Mouse (Mus musculus) heart, embryonic 12.5 days (tissue): ENCODE data around the gene Clstn2. TPM values are rescaled to one million over a fixed set of nuclear protein-coding genes. Genes with fewer than 3 reads are reported as not detected.

Experiments
- ATAC-seq: fragments of 200-750 bp; cut with Nextera tagmentation; 2 replicates; pipeline ENCODE4 v1.8.0; 2017; ENCODE audit warnings: moderate TSS enrichment, moderate library complexity; ENCODE audit not compliant: insufficient number of reproducible peaks, low FRiP score
- H3K27ac ChIP-seq: fragments of 300-500 bp; sonication (generic); 2 replicates; pipeline ENCODE4 v1.5.1; 2016; ENCODE audit warnings: mild to moderate bottlenecking, moderate library complexity; ENCODE audit not compliant: poor library complexity, severe bottlenecking
- H3K27me3 ChIP-seq: fragments of 300-500 bp; sonication (generic); replicated peaks from 2 replicates; pipeline ENCODE4 v1.6.1; 2016; ENCODE audit warnings: mild to moderate bottlenecking, moderate library complexity
- H3K36me3 ChIP-seq: fragments of 300-500 bp; sonication (generic); 2 replicates; pipeline ENCODE4 v1.6.1; 2016; ENCODE audit warnings: mild to moderate bottlenecking, moderate library complexity
- H3K4me1 ChIP-seq: fragments of 300-500 bp; sonication (generic); replicated peaks from 2 replicates; pipeline ENCODE4 v1.6.1; 2016; ENCODE audit warnings: mild to moderate bottlenecking
- H3K4me2 ChIP-seq: fragments of 300-500 bp; sonication (generic); 2 replicates; pipeline ENCODE4 v1.6.1; 2016; ENCODE audit warnings: mild to moderate bottlenecking, moderate library complexity
- H3K4me3 ChIP-seq: fragments of 300-500 bp; sonication (generic); 2 replicates; pipeline ENCODE4 v1.5.1; 2016; ENCODE audit warnings: mild to moderate bottlenecking
- H3K9ac ChIP-seq: fragments of 300-500 bp; sonication (generic); 2 replicates; pipeline ENCODE4 v1.6.1; 2016; ENCODE audit warnings: mild to moderate bottlenecking, moderate library complexity
- H3K9me3 ChIP-seq: fragments of 300-500 bp; sonication (generic); replicated peaks from 2 replicates; pipeline ENCODE4 v1.6.1; 2016; ENCODE audit warnings: mild to moderate bottlenecking, moderate library complexity
- WGBS: fragments of 180-500 bp; shearing (Covaris S2); methylation state at CpG from one replicate; pipeline ENCODE4 v1.1.7; 2016; 5-methylcytosine and 5-hydroxymethylcytosine counted together
- polyA plus RNA-seq: library from polyadenylated mRNA; unstranded; fragments of >200 nt; fragmentation: Nextera tagmentation; extraction: Ambion mirVana; gene quantifications from 2 replicates; pipeline ENCODE4 v1.2.1, GENCODE M21; 2016

Gene Clstn2
- polyA plus RNA-seq, 1 experiment from 2014 or later, result 1.2 TPM

- WGBS, result 71% methylated on average over 4 of the region's 4 CpGs
- ATAC-seq, result no peak
- no peaks in the 10 kb centered on the region for H3K9me3 ChIP-seq
- no peak overlapping the region for H3K27ac ChIP-seq
- no peak overlapping the region for H3K4me3 ChIP-seq
- H3K4me1 ChIP-seq, result no peaks in the 10 kb centered on the region
- H3K27me3 ChIP-seq, result peaks cover 5% of the 10 kb centered on the region; the same call in 1 of the 2 replicates
- no peaks in the 10 kb centered on the region for H3K36me3 ChIP-seq
- H3K4me2 ChIP-seq, result no peak overlapping the region
- no peak overlapping the region for H3K9ac ChIP-seq
Measured at GRCm38 (mm10) chr9:97459745-97460144, 573.2 kb downstream of the Clstn2 start.

DNA sequence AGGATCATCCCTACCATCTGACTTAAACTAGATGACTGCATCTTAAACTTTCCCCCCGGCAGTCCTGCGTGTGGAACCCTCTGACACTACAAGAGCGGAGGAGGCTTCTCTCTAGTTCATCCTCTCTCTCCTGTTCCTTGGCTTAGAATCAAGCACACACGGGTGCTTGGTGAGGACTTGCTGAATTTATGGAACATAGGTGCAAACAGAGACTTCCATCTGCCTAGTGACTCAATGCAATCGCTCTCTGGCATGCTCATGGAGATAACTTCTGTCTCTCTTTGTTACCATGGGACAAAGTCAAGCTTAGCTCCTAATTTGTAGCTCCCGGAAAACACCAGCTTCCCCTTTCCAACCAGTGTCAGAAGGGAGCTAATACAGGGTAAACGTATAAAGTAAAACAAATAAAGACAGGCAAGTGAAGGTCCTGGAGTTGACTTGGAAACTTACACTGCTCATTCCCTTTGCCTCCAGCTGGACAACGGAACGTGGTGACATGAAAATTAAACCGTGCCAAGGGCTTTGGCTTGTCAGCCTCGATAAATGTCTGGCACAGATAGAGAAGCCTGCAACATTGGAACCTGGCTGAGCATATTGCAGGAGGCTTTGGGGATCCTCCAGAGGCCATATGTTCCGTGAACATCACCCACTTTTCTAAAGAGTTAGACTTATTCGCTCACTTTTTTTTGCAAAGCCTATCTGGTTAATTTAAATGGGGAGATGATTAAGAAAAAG is 583.5 kb downstream of the Clstn2 start:
- H3K4me3 ChIP-seq, result no peak overlapping the region
- H3K4me1 ChIP-seq, result no peaks in the 10 kb centered on the region
- no peak overlapping the region for H3K27ac ChIP-seq
- H3K9ac ChIP-seq, result no peak overlapping the region
- H3K9me3 ChIP-seq, result no peaks in the 10 kb centered on the region
- 70% methylated on average over 13 of the region's 13 CpGs for WGBS
- H3K4me2 ChIP-seq, result no peak overlapping the region
- no peak for ATAC-seq
- H3K27me3 ChIP-seq, result no peaks in the 10 kb centered on the region
- no peaks in the 10 kb centered on the region for H3K36me3 ChIP-seq

GRCm38 (mm10) chr9:97439872-97440636 is 592.9 kb downstream of the Clstn2 start:
- Histone ChIP-seq H3K4me1 (no peaks in the 10 kb centered on the region), H3K9me3 (peaks cover 4% of the 10 kb centered on the region; the same call in 1 of the 2 replicates), H3K27ac (no peak overlapping the region), H3K9ac (no peak overlapping the region), H3K27me3 (no peaks in the 10 kb centered on the region), H3K36me3 (no peaks in the 10 kb centered on the region), H3K4me2 (no peak overlapping the region), H3K4me3 (no peak overlapping the region)
- WGBS, result 82% methylated on average over 7 of the region's 7 CpGs
- ATAC-seq, result no peak

GRCm38 (mm10) chr9:97434666-97435065 is 598.3 kb downstream of the Clstn2 start:
- Histone ChIP-seq H3K4me3 (no peak overlapping the region), H3K4me2 (no peak overlapping the region), H3K9me3 (no peaks in the 10 kb centered on the region; the same call in 1 of the 2 replicates), H3K27ac (no peak overlapping the region), H3K4me1 (no peaks in the 10 kb centered on the region), H3K27me3 (no peaks in the 10 kb centered on the region), H3K36me3 (no peaks in the 10 kb centered on the region), H3K9ac (no peak overlapping the region)
- 29% methylated on average over 3 of the region's 3 CpGs for WGBS
- ATAC-seq, result no peak

DNA sequence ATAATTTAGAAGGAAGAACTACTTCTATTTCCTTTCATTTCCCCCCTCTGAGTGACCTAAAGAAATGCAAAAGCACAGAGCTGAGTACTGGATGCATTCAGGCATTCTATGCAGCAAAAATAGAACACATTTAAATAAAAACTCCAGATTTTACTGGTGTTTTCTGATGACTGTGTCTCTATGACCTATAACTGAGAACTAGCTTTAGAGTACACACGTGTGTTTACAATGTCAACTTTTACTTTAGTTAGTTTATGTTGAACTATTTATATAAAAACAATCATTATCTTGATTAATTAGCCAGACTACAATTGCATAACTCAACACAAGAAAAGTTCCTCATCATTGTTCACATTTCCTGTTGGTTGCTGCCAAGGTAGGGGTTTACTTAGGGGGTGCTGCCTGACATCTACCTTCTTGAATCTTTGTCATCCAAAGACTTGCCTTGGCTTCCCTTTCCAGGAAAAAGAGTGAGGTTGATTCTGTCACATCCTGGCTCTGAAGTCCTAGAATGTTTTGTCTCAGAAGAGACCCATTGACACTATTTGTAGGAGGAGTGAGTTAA is 603.0 kb downstream of the Clstn2 start:
- no peaks in the 10 kb centered on the region for H3K36me3 ChIP-seq
- no peak overlapping the region for H3K9ac ChIP-seq
- H3K4me1 ChIP-seq, result no peaks in the 10 kb centered on the region
- WGBS, result 77% methylated on average over 1 of the region's 1 CpGs
- H3K9me3 ChIP-seq, result no peaks in the 10 kb centered on the region; the same call in 1 of the 2 replicates
- H3K27ac ChIP-seq, result no peak overlapping the region
- no peaks in the 10 kb centered on the region for H3K27me3 ChIP-seq
- H3K4me2 ChIP-seq, result no peak overlapping the region
- H3K4me3 ChIP-seq, result no peak overlapping the region
- ATAC-seq, result no peak

DNA sequence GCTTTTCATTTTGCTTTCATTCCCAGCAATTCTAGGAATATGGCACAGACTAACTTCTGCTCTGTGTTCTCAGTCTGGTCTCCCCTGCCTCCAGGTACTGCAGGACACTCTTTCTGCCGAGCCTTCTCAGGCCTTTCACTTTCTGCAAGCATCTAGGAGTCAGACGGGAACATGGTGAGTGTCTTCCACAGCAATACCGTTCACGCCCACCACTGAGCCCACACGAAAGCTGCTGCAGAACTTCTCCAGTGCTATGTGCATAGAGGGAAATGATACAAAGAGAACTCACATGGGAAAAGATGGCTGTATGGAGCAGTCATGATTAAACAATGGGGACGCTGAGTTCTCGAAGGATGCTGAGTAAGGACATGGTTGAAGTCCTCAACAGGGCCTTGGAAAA is 604.9 kb downstream of the Clstn2 start:
- H3K27ac ChIP-seq, result no peak overlapping the region
- 71% methylated on average over 7 of the region's 7 CpGs for WGBS
- no peaks in the 10 kb centered on the region; the same call in 1 of the 2 replicates for H3K9me3 ChIP-seq
- H3K36me3 ChIP-seq, result no peaks in the 10 kb centered on the region
- H3K4me1 ChIP-seq, result no peaks in the 10 kb centered on the region
- no peak overlapping the region for H3K4me3 ChIP-seq
- no peaks in the 10 kb centered on the region for H3K27me3 ChIP-seq
- no peak overlapping the region for H3K9ac ChIP-seq
- H3K4me2 ChIP-seq, result no peak overlapping the region
- no peak for ATAC-seq

DNA sequence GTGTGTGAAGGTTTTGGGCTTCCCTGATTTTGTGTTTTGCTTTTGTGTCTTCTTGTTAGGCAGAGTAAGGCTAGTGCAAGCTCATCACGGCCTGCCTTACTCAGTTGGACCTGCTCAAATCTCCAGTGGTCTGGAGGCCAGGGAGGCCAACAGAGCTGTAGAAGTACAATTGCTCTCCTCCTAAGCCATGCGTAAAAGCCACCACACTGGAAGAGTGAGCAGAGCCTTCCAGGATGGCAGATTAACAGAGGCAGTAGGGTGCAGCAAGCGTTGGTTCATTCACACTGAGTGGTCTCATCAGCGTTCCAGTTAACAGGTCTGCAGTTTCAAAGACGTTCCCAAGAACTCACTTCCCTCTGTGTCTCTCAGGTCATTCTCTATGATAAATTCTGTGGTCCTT is 612.1 kb downstream of the Clstn2 start:
- Histone ChIP-seq H3K9ac (no peak overlapping the region), H3K9me3 (no peaks in the 10 kb centered on the region), H3K27me3 (no peaks in the 10 kb centered on the region), H3K27ac (no peak overlapping the region), H3K4me1 (no peaks in the 10 kb centered on the region), H3K4me3 (no peak overlapping the region), H3K36me3 (no peaks in the 10 kb centered on the region), H3K4me2 (no peak overlapping the region)
- no peak for ATAC-seq
- WGBS, result 57% methylated on average over 5 of the region's 5 CpGs

DNA sequence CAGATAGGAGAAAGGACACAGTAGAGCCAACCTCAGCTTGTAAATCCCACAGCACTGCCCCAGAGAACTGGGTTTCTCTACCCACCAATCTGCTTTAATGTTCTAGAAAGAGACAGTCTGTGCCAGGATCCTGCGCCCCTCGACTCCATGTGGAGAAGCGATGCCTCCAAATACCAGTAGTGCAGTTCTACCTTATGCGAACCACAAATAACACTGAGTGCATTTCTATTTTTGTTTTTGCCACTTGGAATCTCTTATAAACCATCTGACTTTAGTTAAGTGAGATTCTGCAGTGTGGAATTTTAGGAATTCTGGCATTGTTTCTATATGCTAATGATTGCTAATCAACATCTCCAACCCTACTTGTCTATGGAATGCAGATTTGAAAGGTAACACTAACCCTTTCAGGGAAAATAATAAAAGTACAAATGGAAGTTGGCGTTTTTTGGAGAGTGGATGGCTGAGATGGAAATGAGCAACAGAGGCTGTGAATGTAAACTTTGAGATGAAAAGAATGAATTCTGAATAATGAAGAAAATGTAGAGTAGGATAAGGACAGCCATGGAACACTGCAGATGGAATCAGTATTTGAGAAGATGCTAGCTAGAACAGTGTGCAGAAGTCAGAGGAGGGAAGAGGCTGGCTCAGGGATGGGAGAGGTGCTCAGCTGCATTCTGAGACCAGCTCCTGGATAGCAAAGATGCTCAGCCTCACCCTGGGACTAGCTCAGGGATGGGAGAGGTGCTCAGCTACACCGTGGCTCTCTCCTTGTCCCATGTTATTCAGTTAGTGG is 617.9 kb downstream of the Clstn2 start:
- no peaks in the 10 kb centered on the region for H3K4me1 ChIP-seq
- no peak for ATAC-seq
- H3K9me3 ChIP-seq, result peaks cover 3% of the 10 kb centered on the region; the same call in 1 of the 2 replicates
- no peaks in the 10 kb centered on the region for H3K27me3 ChIP-seq
- H3K4me3 ChIP-seq, result no peak overlapping the region
- no peaks in the 10 kb centered on the region for H3K36me3 ChIP-seq
- WGBS, result 73% methylated on average over 6 of the region's 6 CpGs
- no peak overlapping the region for H3K4me2 ChIP-seq
- no peak overlapping the region for H3K9ac ChIP-seq
- H3K27ac ChIP-seq, result no peak overlapping the region

- no peak overlapping the region for H3K27ac ChIP-seq
- ATAC-seq, result no peak
- no peaks in the 10 kb centered on the region for H3K27me3 ChIP-seq
- no peaks in the 10 kb centered on the region for H3K36me3 ChIP-seq
- no peaks in the 10 kb centered on the region for H3K4me1 ChIP-seq
- H3K9me3 ChIP-seq, result peaks cover 2% of the 10 kb centered on the region; the same call in 1 of the 2 replicates
- no peak overlapping the region for H3K9ac ChIP-seq
- H3K4me3 ChIP-seq, result no peak overlapping the region
- no peak overlapping the region for H3K4me2 ChIP-seq
- 74% methylated on average over 2 of the region's 2 CpGs for WGBS
Measured at GRCm38 (mm10) chr9:97408142-97408541, 624.8 kb downstream of the Clstn2 start.
